Mouse (Mus musculus): ENCODE results near the gene Tada3. TPM values are rescaled to one million over a fixed set of nuclear protein-coding genes. Genes with fewer than 3 reads are reported as not detected.

Tada3 gene
- polyA plus RNA-seq, 1 experiment from 2014 or later, result 44.9 TPM

GRCm38 (mm10) chr6:113326533-113327315, 51.0 kb downstream of the Tada3 start, which contains the start of gene Ogg1:
Ogg1 (plus strand) TSS chr6:113326972.
- H3K27me3 ChIP-seq (ENCODE audit: control insufficient read depth, insufficient read depth, low read length), result no peaks in the 10 kb centered on the region
- peaks cover 16% of the 10 kb centered on the region for H3K36me3 ChIP-seq (ENCODE audit: control insufficient read depth, insufficient read depth, low read length)
- H3K4me1 ChIP-seq (ENCODE audit: control insufficient read depth, insufficient read depth, low read length), result 0 out of 2 replicates have a peak, but pooled peaks cover 2% of the 10 kb centered on the region
- H3K9me3 ChIP-seq (replicated peaks; ENCODE audit: control insufficient read depth, low read length), result no peaks in the 10 kb centered on the region
- ATAC-seq (ENCODE audit: insufficient read depth, low FRiP score), result peak; percentile 98
- H3K9ac ChIP-seq (ENCODE audit: low read length), result peak within 1 kb of the TSS; percentile 84
- H3K27ac ChIP-seq (ENCODE audit: low read length), result peak within 1 kb of the TSS; percentile 94
- peak within 1 kb of the TSS; percentile 54 for H3K4me3 ChIP-seq (replicated peaks; ENCODE audit: low read length)
- H3K4me2 ChIP-seq (ENCODE audit: low read depth, low read length), result peak within 1 kb of the TSS; percentile 91
- WGBS, result under 1% methylated on average over 52 of the region's 52 CpGs

Small RNA genes lying within 50 kb of the gene (microRNA-seq; reads per million reads assigned to microRNA genes)
- not detected for gene Gm24387

Other genes with a start within 250 kb of the Tada3 start
- gene Lhfpl4, start 182.5 kb downstream of the Tada3 start, polyA plus RNA-seq (2015; fragmentation: Nextera tagmentation; extraction: Ambion mirVana), result 1.3 and 1.6 TPM in 2 replicates
- gene Mtmr14, start 140.0 kb downstream of the Tada3 start, polyA plus RNA-seq (2015; fragmentation: Nextera tagmentation; extraction: Ambion mirVana), result 25.9 and 26.2 TPM in 2 replicates
- 0.06 TPM in 1 of 2 replicates, not detected in the other for gene Cpne9, start 95.6 kb downstream of the Tada3 start, polyA plus RNA-seq (2015; fragmentation: Nextera tagmentation; extraction: Ambion mirVana)
- gene Brpf1, start 70.7 kb downstream of the Tada3 start, polyA plus RNA-seq (2015; fragmentation: Nextera tagmentation; extraction: Ambion mirVana), result 12.9 and 13.6 TPM in 2 replicates
- gene Ogg1, start 50.9 kb downstream of the Tada3 start, polyA plus RNA-seq (2015; fragmentation: Nextera tagmentation; extraction: Ambion mirVana), result 12.0 and 12.6 TPM in 2 replicates
- 82.5 and 87.8 TPM in 2 replicates for gene Camk1, start 33.9 kb downstream of the Tada3 start, polyA plus RNA-seq (2015; fragmentation: Nextera tagmentation; extraction: Ambion mirVana)
- gene Arpc4, start 232 bp upstream of the Tada3 start, polyA plus RNA-seq (2015; fragmentation: Nextera tagmentation; extraction: Ambion mirVana), result 377 and 396 TPM in 2 replicates
- gene Ttll3, start 11.4 kb upstream of the Tada3 start, polyA plus RNA-seq (2015; fragmentation: Nextera tagmentation; extraction: Ambion mirVana), result 4.0 and 4.6 TPM in 2 replicates
- 14.7 and 16.1 TPM in 2 replicates for gene Rpusd3, start 41.5 kb upstream of the Tada3 start, polyA plus RNA-seq (2015; fragmentation: Nextera tagmentation; extraction: Ambion mirVana)
- 3.6 and 4.2 TPM in 2 replicates for gene Cidec, start 57.9 kb upstream of the Tada3 start, polyA plus RNA-seq (2015; fragmentation: Nextera tagmentation; extraction: Ambion mirVana)
- gene Jagn1, start 64.7 kb upstream of the Tada3 start, polyA plus RNA-seq (2015; fragmentation: Nextera tagmentation; extraction: Ambion mirVana), result 86.0 and 88.5 TPM in 2 replicates
- 21.1 and 28.9 TPM in 2 replicates for gene Il17re, start 80.6 kb upstream of the Tada3 start, polyA plus RNA-seq (2015; fragmentation: Nextera tagmentation; extraction: Ambion mirVana)
- 36.8 and 45.0 TPM in 2 replicates for gene Il17rc, start 93.5 kb upstream of the Tada3 start, polyA plus RNA-seq (2015; fragmentation: Nextera tagmentation; extraction: Ambion mirVana)
- 22.9 and 23.9 TPM in 2 replicates for gene Creld1, start 105.4 kb upstream of the Tada3 start, polyA plus RNA-seq (2015; fragmentation: Nextera tagmentation; extraction: Ambion mirVana)
- 0.19 and 0.52 TPM in 2 replicates for gene Prrt3, start 124.0 kb upstream of the Tada3 start, polyA plus RNA-seq (2015; fragmentation: Nextera tagmentation; extraction: Ambion mirVana)
- 97.6 and 99.6 TPM in 2 replicates for gene Emc3, start 153.8 kb upstream of the Tada3 start, polyA plus RNA-seq (2015; fragmentation: Nextera tagmentation; extraction: Ambion mirVana)
- 7.8 and 8.8 TPM in 2 replicates for gene Fancd2, start 153.8 kb upstream of the Tada3 start, polyA plus RNA-seq (2015; fragmentation: Nextera tagmentation; extraction: Ambion mirVana)
- gene Fancd2os, start 222.8 kb upstream of the Tada3 start, polyA plus RNA-seq (2015; fragmentation: Nextera tagmentation; extraction: Ambion mirVana), result 0.18 TPM in 1 of 2 replicates, not detected in the other
- gene Brk1, start 226.9 kb upstream of the Tada3 start, polyA plus RNA-seq (2015; fragmentation: Nextera tagmentation; extraction: Ambion mirVana), result 204 and 207 TPM in 2 replicates
- gene Vhl, start 246.1 kb upstream of the Tada3 start, polyA plus RNA-seq (2015; fragmentation: Nextera tagmentation; extraction: Ambion mirVana), result 34.4 and 35.9 TPM in 2 replicates